Mouse (Mus musculus): ENCODE data around the gene Ywhaq. TPM values are rescaled to one million over a fixed set of nuclear protein-coding genes. Genes with fewer than 3 reads are reported as not detected.

The Ywhaq gene
- polyA plus RNA-seq, 1 experiment = 84.6 TPM

DNA sequence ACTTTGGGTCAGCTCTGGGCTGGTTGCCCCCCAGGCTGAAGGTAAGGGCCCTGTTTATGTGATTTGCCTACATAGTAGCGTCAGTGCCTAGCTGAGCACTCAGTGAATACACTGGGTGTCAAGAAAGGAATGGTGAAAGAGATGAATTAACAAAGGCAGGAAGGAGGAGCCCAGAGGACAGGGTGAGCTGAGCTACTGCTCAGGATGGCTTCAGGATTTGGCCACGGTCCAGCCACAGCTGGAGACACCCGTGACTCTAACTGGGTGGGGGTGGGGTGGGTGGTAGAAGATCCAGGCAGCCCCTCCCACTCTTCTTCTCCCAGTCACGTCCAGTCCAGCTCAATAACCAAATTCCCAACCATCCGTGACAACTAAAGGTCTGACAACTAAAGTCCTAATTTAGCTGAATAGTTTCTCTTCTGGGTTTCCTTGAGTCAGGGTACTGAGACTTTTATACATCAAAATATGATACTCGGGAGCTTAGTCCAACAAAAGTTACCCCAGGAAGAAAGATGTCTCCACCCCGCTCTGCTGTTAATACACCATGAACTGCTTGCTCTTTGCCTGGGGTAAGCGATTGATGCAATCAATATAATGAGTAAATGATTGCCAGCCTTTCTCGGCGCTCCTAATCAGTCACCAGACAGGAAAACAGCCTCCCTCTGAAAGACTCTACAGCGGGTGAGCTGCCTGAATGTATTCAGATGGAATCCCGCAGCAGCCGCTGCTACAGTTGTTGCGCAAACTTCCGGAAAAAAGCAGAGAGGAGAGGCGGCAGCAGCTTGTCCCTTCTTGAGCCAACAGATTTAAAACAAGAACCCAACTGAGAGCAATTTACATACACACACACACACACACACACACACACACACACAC is 8.9 kb upstream of the Ywhaq start:
- WGBS = 8% methylated on average over 16 of the region's 16 CpGs
- TF ChIP-seq POLR2A (IDR thresholded peaks at IDR 0.05; ENCODE audit: borderline replicate concordance, control insufficient read depth, low read depth, low read length) (no peak), CTCF (IDR thresholded peaks at IDR 0.05; ENCODE audit: control insufficient read depth, insufficient read depth, low read length) (no peak)
- no peak overlapping the region for H3K27ac ChIP-seq (ENCODE audit: control insufficient read depth, insufficient read depth, low read depth, low read length, poor library complexity)
- peak overlapping the region; percentile 22 for H3K4me3 ChIP-seq (replicated peaks; ENCODE audit: control insufficient read depth, low read depth, low read length)
- no peaks in the 10 kb centered on the region; the same call in 1 of the 2 replicates for H3K4me1 ChIP-seq (ENCODE audit: control insufficient read depth, insufficient read depth, low read length)

DNA sequence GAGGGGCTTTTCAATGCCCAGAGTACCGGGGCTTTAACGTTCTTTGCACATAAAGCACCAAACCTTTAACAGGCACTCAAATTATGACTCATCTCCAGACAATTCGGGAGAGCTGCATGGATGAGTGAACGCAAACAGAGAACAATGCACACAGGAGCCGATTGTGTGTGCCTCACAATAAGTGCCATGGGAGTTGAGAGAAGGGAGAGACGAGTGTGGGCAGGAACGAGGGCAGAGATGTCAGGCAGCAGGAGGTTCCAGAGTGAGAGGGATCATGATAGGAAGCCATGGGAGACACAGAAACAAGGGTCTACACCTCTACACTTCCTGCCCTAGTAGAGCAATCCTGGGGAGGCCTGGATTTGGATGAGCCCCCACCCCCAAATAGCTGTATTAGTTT is 7.2 kb upstream of the Ywhaq start:
- WGBS = 83% methylated on average over 7 of the region's 7 CpGs
- TF ChIP-seq POLR2A (IDR thresholded peaks at IDR 0.05; ENCODE audit: borderline replicate concordance, control insufficient read depth, low read depth, low read length) = no peak
- TF ChIP-seq CTCF (IDR thresholded peaks at IDR 0.05; ENCODE audit: control insufficient read depth, insufficient read depth, low read length) = no peak
- Histone ChIP-seq H3K4me1 (ENCODE audit: control insufficient read depth, insufficient read depth, low read length) (no peaks in the 10 kb centered on the region), H3K4me3 (replicated peaks; ENCODE audit: control insufficient read depth, low read depth, low read length) (no peak overlapping the region), H3K27ac (ENCODE audit: control insufficient read depth, insufficient read depth, low read depth, low read length, poor library complexity) (no peak overlapping the region)

DNA sequence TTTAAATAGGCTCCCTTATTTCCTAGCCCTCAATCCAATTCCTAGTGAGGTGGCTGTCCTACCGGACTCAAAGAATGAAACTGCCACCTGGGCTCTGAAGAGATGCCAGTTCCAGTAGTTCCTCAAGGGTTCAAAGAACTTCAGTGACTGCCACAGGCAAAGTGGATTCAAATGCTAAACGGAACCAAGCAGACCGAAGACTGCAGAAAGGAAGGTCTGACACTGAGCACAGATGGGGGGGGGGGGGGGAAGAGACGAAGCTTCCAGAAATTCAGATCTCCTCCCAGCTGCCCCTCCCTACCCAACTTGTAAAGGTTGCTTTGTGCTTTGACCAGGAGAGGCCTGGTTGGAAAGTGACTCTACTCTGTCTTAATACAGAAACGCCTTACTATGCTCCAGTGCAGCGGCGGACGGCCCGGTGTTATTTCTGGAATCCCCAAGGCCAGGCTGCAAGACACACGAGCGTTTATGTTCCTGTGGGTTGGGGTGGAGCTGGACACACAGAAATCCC is 1.2 kb upstream of the Ywhaq start:
- H3K4me3 ChIP-seq (replicated peaks; ENCODE audit: control insufficient read depth, low read depth, low read length) = no peak overlapping the region
- WGBS = 59% methylated on average over 11 of the region's 11 CpGs
- H3K27ac ChIP-seq (ENCODE audit: control insufficient read depth, insufficient read depth, low read depth, low read length, poor library complexity) = no peak overlapping the region
- no peaks in the 10 kb centered on the region for H3K4me1 ChIP-seq (ENCODE audit: control insufficient read depth, insufficient read depth, low read length)
- TF ChIP-seq CTCF (IDR thresholded peaks at IDR 0.05; ENCODE audit: control insufficient read depth, insufficient read depth, low read length) = no peak
- no peak for TF ChIP-seq POLR2A (IDR thresholded peaks at IDR 0.05; ENCODE audit: borderline replicate concordance, control insufficient read depth, low read depth, low read length)

DNA sequence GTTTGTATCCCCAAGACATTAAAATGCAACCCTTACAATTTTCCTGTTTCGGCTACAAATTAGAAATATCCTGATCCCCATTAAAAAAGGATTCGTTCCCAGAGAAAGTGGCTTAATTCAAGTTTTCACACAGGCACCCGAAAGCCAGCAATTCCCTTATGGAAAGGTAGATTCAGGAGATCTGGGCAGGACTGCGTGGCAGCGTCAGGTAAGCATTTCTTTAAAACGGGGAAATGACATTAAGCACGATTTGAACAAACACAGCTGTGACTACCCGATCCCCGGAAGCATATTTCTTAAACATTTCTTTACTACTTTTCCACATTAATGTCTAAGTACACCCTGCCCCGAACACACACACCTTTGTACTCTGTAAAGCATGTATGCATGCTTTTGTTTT is 646 bp upstream of the Ywhaq start:
- 3% methylated on average over 10 of the region's 10 CpGs for WGBS
- Histone ChIP-seq H3K4me3 (replicated peaks; ENCODE audit: control insufficient read depth, low read depth, low read length) (peak overlapping the region; percentile 91), H3K27ac (ENCODE audit: control insufficient read depth, insufficient read depth, low read depth, low read length, poor library complexity) (peak overlapping the region; percentile 85; the same call in 1 of the 2 replicates), H3K4me1 (ENCODE audit: control insufficient read depth, insufficient read depth, low read length) (no peaks in the 10 kb centered on the region)
- TF ChIP-seq POLR2A (IDR thresholded peaks at IDR 0.05; ENCODE audit: borderline replicate concordance, control insufficient read depth, low read depth, low read length) (no peak), CTCF (IDR thresholded peaks at IDR 0.05; ENCODE audit: control insufficient read depth, insufficient read depth, low read length) (no peak)

DNA sequence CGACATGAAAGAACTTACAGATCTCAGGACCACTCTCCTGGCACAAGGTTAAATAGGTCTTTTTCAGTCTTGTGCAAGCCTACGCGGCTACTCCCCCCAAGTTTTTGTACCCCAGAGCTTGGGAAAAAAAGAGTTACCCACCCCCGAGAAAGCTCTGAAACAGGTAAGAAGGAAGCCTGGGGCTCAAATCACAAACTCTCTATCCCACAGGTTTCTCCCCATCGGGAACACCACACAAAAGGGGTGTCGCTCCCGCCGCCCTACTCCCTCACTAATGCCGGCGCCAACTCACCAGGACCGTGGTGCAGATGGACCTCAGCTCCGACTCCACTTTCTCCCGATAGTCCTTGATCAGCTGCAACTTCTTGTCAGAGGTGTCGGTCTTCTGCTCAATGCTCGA is 931 bp downstream of the Ywhaq start:
- 2% methylated on average over 14 of the region's 15 CpGs for WGBS
- Histone ChIP-seq H3K4me3 (replicated peaks; ENCODE audit: control insufficient read depth, low read depth, low read length) (peak overlapping the region; percentile 87), H3K27ac (ENCODE audit: control insufficient read depth, insufficient read depth, low read depth, low read length, poor library complexity) (peak overlapping the region; percentile 33), H3K4me1 (ENCODE audit: control insufficient read depth, insufficient read depth, low read length) (no peaks in the 10 kb centered on the region)
- no peak for TF ChIP-seq CTCF (IDR thresholded peaks at IDR 0.05; ENCODE audit: control insufficient read depth, insufficient read depth, low read length)
- TF ChIP-seq POLR2A (IDR thresholded peaks at IDR 0.05; ENCODE audit: borderline replicate concordance, control insufficient read depth, low read depth, low read length) = no peak

DNA sequence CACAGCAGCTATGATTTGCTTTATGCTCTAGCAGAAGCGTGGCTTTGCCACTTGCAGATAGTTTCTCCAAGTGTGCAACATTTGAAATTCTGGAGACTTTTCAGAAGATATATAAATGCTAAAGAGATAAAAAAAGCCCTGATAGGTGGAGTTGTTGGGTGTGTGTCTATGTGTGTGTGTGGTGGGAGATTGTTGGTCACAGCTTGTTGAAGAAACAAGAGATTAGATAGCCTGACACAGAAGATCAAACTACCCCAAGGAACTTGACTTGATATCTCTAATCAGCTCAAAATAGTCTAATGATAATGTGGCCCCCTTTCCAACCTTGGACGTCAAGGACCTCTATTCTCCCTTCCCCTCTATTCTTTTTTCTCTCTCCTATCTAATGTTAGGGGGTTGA is 6.8 kb downstream of the Ywhaq start:
- TF ChIP-seq CTCF (IDR thresholded peaks at IDR 0.05; ENCODE audit: control insufficient read depth, insufficient read depth, low read length) (no peak), POLR2A (IDR thresholded peaks at IDR 0.05; ENCODE audit: borderline replicate concordance, control insufficient read depth, low read depth, low read length) (no peak)
- no peak overlapping the region for H3K27ac ChIP-seq (ENCODE audit: control insufficient read depth, insufficient read depth, low read depth, low read length, poor library complexity)
- H3K4me1 ChIP-seq (ENCODE audit: control insufficient read depth, insufficient read depth, low read length) = no peaks in the 10 kb centered on the region
- WGBS = 64% methylated on average over 2 of the region's 2 CpGs
- H3K4me3 ChIP-seq (replicated peaks; ENCODE audit: control insufficient read depth, low read depth, low read length) = no peak overlapping the region

DNA sequence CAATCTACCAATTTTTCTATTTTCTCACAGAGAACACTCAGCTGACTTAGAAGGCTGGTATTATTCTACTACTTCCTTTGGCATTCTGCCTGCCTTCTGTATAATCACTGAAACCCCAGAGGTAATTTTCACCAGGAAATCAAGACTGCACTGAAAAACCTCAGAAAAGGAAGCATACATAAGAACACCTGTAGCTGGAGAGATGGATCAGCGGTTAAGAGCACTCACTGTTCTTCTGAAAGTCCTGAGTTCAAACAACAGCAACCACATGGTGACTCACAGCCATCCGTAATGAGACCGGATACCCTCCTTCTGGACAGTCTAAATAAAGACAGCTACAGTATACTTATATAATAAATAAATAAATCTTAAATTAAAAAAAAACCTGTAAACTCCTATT is 7.8 kb downstream of the Ywhaq start:
- Histone ChIP-seq H3K4me1 (ENCODE audit: control insufficient read depth, insufficient read depth, low read length) (no peaks in the 10 kb centered on the region), H3K27ac (ENCODE audit: control insufficient read depth, insufficient read depth, low read depth, low read length, poor library complexity) (no peak overlapping the region), H3K4me3 (replicated peaks; ENCODE audit: control insufficient read depth, low read depth, low read length) (no peak overlapping the region)
- 80% methylated on average over 3 of the region's 3 CpGs for WGBS
- TF ChIP-seq CTCF (IDR thresholded peaks at IDR 0.05; ENCODE audit: control insufficient read depth, insufficient read depth, low read length) (no peak), POLR2A (IDR thresholded peaks at IDR 0.05; ENCODE audit: borderline replicate concordance, control insufficient read depth, low read depth, low read length) (no peak)

DNA sequence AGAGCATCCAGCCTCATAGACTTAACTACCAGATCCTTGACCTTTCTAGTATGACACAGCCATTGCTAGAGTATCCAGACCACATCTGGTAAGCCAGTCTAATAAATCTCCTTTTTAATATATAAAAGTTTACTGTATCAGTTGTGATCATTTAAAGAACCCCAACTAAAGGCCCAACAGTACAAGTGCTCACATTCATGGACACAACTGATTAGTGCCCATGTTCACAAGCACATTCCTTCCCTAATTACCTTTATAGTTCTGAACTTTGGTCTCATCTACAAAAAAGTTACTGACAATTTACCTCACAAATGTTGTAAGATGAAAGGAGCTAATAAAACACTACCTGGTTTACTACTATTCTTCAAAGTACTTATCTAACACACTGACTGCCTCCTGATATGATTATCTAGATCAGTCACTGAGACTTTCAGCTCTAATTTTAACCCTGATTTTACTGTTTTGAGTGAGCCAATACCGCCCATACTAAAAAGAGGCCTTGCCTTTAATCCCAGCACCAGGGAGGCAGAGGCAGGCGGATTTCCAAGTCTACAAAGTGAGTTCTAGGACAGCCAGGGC is 8.6 kb downstream of the Ywhaq start:
- no peak overlapping the region for H3K4me3 ChIP-seq (replicated peaks; ENCODE audit: control insufficient read depth, low read depth, low read length)
- no peak overlapping the region for H3K27ac ChIP-seq (ENCODE audit: control insufficient read depth, insufficient read depth, low read depth, low read length, poor library complexity)
- TF ChIP-seq POLR2A (IDR thresholded peaks at IDR 0.05; ENCODE audit: borderline replicate concordance, control insufficient read depth, low read depth, low read length) = no peak
- no peak for TF ChIP-seq CTCF (IDR thresholded peaks at IDR 0.05; ENCODE audit: control insufficient read depth, insufficient read depth, low read length)
- H3K4me1 ChIP-seq (ENCODE audit: control insufficient read depth, insufficient read depth, low read length) = no peaks in the 10 kb centered on the region
- WGBS = 90% methylated on average over 2 of the region's 2 CpGs

All from bone marrow, adult 2 months (tissue).